Mouse (Mus musculus): ENCODE data around the gene Trim58. TPM values are rescaled to one million over a fixed set of nuclear protein-coding genes. Genes with fewer than 3 reads are reported as not detected.

Trim58 gene
- polyA plus RNA-seq (2017; shearing (Covaris generic)), result not detected

GRCm38 (mm10) chr11:58640272-58640867, at the start of gene Trim58:
Gene Trim58, plus strand, starts transcription at chr11:58640465.

GRCm38 (mm10) chr11:58594814-58595213, 45.5 kb upstream of the Trim58 start, which contains the start of gene Olfr324:
Gene Olfr324, plus strand, starts transcription at chr11:58595114.

GRCm38 (mm10) chr11:58615975-58616374, 24.3 kb upstream of the Trim58 start, which contains the start of gene 2210407C18Rik:
Gene 2210407C18Rik, minus strand, starts transcription at chr11:58616075.

GRCm38 (mm10) chr11:58630401-58630800, 9.9 kb upstream of the Trim58 start, which contains the start of gene Olfr323:
Gene Olfr323, minus strand, starts transcription at chr11:58630501.

DNA sequence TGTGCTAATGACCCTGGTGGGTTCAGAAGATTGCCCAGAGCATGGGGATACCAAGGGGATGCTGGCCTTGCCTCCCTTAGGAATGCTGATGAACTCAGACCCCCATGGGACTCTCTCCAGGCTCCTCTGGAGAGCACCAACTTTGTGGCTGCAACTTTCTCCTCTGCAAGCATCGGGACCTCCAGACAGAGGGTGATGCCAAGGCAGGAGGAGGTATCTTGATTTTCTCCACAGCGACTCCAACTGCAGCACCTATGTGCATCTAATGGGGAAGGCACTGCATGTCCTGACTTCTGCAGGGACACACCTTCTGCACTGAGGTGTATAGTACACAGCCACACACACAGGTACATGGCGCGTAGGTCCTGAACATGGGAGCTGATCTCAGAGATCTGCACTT, 18.3 kb downstream of the Trim58 start, which contains the start of gene Olfr322:
Olfr322 (plus strand) TSS at position 187 of the 400 bp plus-strand sequence.

DNA sequence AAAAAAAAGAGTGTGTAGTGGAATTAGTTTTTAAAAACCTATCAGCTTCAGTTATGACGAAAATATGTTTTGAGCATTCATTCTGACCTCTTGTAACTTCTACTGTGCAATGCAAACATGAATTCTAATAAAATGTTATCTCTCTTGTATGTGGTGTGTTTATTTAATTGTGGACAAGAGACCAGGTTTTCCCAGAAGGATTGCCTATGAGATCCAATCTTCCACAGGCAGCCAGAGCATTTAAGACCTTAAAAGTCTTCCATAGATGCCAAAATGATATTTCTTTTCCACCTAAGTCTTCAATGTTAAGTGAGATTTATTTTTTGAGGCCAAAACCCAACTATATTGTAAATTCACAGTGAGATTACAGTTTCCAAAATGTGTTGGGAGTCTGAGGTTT, 40.5 kb downstream of the Trim58 start, which contains the start of gene Olfr320:
Olfr320 (plus strand) TSS at position 301 of the 400 bp plus-strand sequence.

DNA sequence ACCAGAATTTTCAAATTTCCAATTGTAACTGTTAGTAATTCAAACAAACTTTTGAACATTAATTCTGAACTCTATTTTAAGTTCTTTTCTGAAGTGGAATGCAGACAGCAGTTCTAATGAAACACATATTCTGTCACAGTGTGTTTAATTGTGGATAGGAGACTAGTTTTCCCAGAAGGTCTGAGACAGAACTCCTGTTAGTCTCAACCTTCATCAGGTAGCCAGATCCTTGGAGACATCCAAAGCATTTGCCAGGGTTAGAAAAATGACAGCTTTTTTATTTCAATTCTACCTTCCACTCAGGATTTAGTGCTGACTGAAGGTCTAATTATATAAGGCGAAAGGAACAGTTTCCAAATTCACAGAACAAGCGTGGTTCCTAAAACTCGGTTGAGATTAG, 58.6 kb downstream of the Trim58 start, which contains the start of gene Olfr319:
Olfr319 (plus strand) TSS at position 301 of the 400 bp plus-strand sequence.

Other genes starting within 250 kb of the Trim58 start
- gene 1810065E05Rik, start 219.4 kb upstream of the Trim58 start, polyA plus RNA-seq (2017; shearing (Covaris generic)), result not detected
- not detected for gene Gm12253, start 207.9 kb upstream of the Trim58 start, polyA plus RNA-seq (2017; shearing (Covaris generic))
- gene Lypd9, start 187.5 kb upstream of the Trim58 start, polyA plus RNA-seq (2017; shearing (Covaris generic)), result not detected
- gene Olfr30, start 178.2 kb upstream of the Trim58 start, polyA plus RNA-seq (2017; shearing (Covaris generic)), result not detected
- gene Olfr332, start 147.9 kb upstream of the Trim58 start, polyA plus RNA-seq (2017; shearing (Covaris generic)), result 0.07 TPM
- not detected for gene Olfr331, start 137.9 kb upstream of the Trim58 start, polyA plus RNA-seq (2017; shearing (Covaris generic))
- not detected for gene Olfr330, start 105.6 kb upstream of the Trim58 start, polyA plus RNA-seq (2017; shearing (Covaris generic))
- gene Olfr329-ps, start 94.0 kb upstream of the Trim58 start, polyA plus RNA-seq (2017; shearing (Covaris generic)), result not detected
- gene Olfr328, start 84.8 kb upstream of the Trim58 start, polyA plus RNA-seq (2017; shearing (Covaris generic)), result not detected
- gene Olfr224, start 69.9 kb upstream of the Trim58 start, polyA plus RNA-seq (2017; shearing (Covaris generic)), result not detected
- not detected for gene Olfr325, start 62.7 kb upstream of the Trim58 start, polyA plus RNA-seq (2017; shearing (Covaris generic))
- not detected for gene Olfr324, start 45.4 kb upstream of the Trim58 start, polyA plus RNA-seq (2017; shearing (Covaris generic))
- not detected for gene 2210407C18Rik, start 24.4 kb upstream of the Trim58 start, polyA plus RNA-seq (2017; shearing (Covaris generic))
- gene Olfr323, start 10.0 kb upstream of the Trim58 start, polyA plus RNA-seq (2017; shearing (Covaris generic)), result not detected
- not detected for gene Olfr322, start 18.3 kb downstream of the Trim58 start, polyA plus RNA-seq (2017; shearing (Covaris generic))
- not detected for gene Olfr320, start 40.6 kb downstream of the Trim58 start, polyA plus RNA-seq (2017; shearing (Covaris generic))
- gene Olfr319, start 58.7 kb downstream of the Trim58 start, polyA plus RNA-seq (2017; shearing (Covaris generic)), result not detected
- gene Olfr318, start 83.5 kb downstream of the Trim58 start, polyA plus RNA-seq (2017; shearing (Covaris generic)), result not detected
- gene Olfr317, start 98.7 kb downstream of the Trim58 start, polyA plus RNA-seq (2017; shearing (Covaris generic)), result not detected
- gene Olfr316, start 112.3 kb downstream of the Trim58 start, polyA plus RNA-seq (2017; shearing (Covaris generic)), result not detected
- gene Olfr315, start 132.7 kb downstream of the Trim58 start, polyA plus RNA-seq (2017; shearing (Covaris generic)), result not detected
- not detected for gene Olfr314, start 142.5 kb downstream of the Trim58 start, polyA plus RNA-seq (2017; shearing (Covaris generic))
- gene Fam183b, start 161.5 kb downstream of the Trim58 start, polyA plus RNA-seq (2017; shearing (Covaris generic)), result not detected
- not detected for gene Olfr313, start 174.5 kb downstream of the Trim58 start, polyA plus RNA-seq (2017; shearing (Covaris generic))
- not detected for gene Olfr312, start 188.8 kb downstream of the Trim58 start, polyA plus RNA-seq (2017; shearing (Covaris generic))
- gene Olfr311, start 198.8 kb downstream of the Trim58 start, polyA plus RNA-seq (2017; shearing (Covaris generic)), result not detected
- 9.8 TPM for gene Gm12258, start 206.7 kb downstream of the Trim58 start, polyA plus RNA-seq (2017; shearing (Covaris generic))
- gene 2810021J22Rik, start 226.8 kb downstream of the Trim58 start, polyA plus RNA-seq (2017; shearing (Covaris generic)), result 16.4 TPM

All from activated CD4-positive, CD25-positive, alpha-beta regulatory T cell, adult 9 weeks (primary cell).